Mouse (Mus musculus) adrenal gland, postnatal 4 days (tissue): ENCODE measurements around the gene Aldh18a1. TPM values are rescaled to one million over a fixed set of nuclear protein-coding genes. Genes with fewer than 3 reads are reported as not detected.

Source experiments
- total RNA-seq, 2 experiments: library from RNA; stranded (reverse); gene quantifications; 2 replicates each; pipeline ENCODE4 v1.2.3; 2021

The Aldh18a1 gene
- total RNA-seq, 2 experiments from 2014 or later = 27.7 to 38.2 TPM

Other genes starting within 250 kb of the Aldh18a1 start
- 10 to 100 TPM; 59.6 to 69.4 TPM for gene Sorbs1, start 74.7 kb downstream of the Aldh18a1 start, total RNA-seq
- 1 to 10 TPM; 9.1 to 9.3 TPM for gene Tctn3, start 23.8 kb upstream of the Aldh18a1 start, total RNA-seq
- gene Entpd1, start 23.9 kb upstream of the Aldh18a1 start, total RNA-seq = 10 to 100 TPM; 34.7 to 37.2 TPM
- gene Cc2d2b, start 160.3 kb upstream of the Aldh18a1 start, total RNA-seq = under 1 TPM in 1 of 2 experiments, not detected in 1; 0.40 TPM
- gene Ccnj, start 242.8 kb upstream of the Aldh18a1 start, total RNA-seq = 10 to 100 TPM; 10.7 to 12.3 TPM